Mouse (Mus musculus): ENCODE data around the gene Ankrd10.
A peak's percentile ranks its signal among the peaks of the same experiment; 100 is the strongest.
"Not testable (repeated sequence)": the region's sequence is repeated elsewhere in the genome, so short reads cannot be mapped to it uniquely, and the experiment has no call there.

Gene Ankrd10

DNA sequence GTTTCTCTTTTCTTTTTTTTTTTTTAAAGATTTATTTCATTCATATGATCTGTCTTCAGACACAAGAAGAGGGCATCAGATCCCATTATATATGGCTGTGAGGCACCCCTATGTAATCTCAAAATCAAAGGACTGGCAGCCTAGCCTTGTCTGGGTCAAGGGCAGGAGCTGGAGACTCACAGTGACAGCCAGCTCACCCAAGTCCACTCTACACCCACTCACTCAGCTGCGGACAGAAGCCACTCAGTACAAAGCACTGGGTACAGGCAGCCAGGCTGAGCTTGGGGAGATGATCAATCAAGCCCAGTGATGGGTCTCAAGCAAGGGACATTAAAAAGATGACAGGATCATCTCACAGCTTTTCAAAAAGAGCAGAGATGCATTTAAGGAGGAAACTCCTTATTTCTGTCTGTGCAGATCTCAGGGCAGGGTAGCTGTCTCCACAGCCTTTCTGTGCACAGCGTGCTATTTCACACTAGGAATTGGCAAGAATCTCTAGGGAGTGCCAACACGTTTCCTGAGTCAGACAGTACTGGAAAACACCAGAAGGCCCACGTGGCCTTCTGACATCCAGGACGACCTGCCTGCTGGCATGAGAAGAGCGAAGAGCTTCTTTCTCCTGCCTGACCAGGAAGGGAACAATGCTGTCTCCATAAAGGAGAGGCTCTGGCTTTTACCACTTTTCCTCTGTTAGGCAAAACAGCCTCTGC is 21.3 kb downstream of the Ankrd10 start:
- no peak for DNase-seq (ENCODE audit: low read depth, low spot score)

DNA sequence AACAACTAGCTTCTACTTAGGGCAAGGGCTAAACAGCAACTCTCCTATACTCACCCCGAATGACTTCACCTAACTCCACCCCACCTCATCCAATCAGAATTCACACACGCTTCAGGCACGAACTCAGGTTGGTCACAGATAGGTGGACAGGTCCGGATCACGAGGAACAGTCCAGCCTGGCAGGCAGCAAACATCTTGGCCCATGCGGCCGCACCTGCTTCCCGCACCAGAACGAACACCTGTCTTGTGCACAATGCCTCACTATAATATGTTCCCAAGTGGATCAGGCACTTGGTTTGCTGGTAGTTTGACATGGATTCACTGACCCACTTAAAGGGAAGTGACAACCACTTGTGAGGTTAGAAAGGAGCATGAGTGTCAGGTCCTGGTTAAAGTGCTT is 26.7 kb downstream of the Ankrd10 start:
- no peak for DNase-seq (ENCODE audit: low read depth, low spot score)

DNA sequence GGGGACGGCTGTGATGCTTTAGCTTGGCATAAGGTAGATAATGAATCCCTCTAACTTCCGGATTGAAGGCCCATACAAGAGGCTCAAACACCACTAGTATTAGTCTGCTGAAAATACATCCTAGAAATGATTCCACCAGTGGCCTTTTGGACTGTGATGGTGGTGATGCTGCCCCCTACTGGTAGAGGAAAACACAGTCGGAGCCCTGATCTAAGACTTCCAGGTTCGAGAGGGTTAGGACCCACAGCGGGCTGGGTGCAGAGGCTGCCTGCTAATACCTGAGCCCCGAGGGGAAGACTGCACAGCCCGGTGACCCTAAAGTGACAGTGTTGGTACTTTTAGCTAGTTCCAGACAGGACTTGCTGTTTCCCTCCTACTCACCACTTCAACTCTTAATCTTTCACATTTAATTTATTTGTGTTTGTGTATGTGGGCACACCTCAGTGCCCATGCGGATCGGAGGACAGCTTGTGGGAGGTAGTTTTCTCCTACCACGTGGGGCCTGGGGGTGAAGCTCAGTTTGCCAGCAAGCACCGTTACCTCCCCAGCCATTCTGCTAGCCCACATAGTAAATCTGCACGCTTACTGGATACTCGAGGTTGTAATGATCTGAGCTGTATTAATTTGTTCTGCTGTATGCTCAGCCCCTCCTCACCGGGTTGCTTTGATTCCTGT is 33.4 kb downstream of the Ankrd10 start:
- peak; percentile 47 for DNase-seq (ENCODE audit: low read depth, low spot score)

DNA sequence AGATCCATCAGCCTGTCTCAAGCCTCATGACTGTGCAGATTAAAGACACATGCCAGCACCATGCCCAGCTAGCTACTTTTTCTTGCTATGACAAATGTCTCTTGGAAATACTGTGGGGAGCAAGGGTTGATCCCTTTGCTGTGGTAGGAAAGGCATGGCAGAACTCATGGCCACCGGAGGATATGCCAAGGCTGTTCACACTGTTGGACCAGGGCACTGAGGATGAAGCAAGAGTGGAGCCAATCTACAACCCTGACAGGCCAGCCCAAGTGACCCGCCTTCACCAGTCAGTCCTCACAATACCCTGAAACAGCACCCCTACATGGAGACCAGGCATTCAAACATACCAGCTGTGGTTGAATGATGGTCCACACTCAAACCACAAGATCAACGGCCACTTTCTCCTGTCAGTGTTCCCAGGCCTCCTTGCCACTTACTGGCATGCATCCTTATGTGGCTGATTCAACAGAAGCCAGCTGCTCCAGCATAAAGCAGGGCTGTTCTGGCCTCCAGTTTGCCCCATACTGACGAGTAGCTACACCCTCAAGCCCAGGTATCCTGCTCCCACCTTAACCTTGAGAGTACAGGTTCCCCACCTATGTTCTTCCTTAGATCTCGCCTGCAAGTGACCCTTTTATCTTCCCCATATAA is 35.1 kb downstream of the Ankrd10 start:
- DNase-seq (ENCODE audit: low read depth, low spot score) = no peak

DNA sequence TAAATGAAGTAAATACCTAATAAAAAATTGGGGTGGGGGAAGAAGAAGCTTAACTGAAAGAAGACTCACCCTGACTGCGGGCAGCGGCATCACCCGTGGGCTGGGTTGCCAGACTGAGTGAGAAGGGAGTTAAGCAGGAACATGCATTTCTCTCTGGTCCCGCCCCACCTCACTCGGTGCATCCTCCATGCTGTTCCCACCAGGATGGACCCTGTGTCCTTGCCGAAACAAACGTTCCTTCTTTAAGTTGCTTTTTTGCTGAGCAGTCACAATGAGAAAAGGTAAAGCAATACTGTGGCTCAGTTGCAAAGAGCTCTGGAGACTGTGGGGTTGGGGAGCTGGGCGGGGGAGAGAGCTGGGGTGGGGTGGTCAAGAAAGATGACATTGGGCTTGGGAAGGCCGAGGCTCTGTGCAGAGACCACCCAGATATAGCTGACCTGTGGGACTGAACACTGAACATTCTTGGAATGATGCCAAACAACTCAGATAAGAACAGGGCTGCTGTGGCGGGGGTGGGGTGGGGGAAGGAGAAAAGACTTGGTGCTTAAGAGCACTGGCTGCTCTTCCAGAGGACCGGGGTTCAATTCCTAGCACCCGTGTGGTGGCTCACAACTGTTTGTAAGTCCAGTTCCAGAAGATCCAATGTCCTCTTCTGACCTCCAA is 42.2 kb downstream of the Ankrd10 start:
- DNase-seq (ENCODE audit: low read depth, low spot score) = no peak

DNA sequence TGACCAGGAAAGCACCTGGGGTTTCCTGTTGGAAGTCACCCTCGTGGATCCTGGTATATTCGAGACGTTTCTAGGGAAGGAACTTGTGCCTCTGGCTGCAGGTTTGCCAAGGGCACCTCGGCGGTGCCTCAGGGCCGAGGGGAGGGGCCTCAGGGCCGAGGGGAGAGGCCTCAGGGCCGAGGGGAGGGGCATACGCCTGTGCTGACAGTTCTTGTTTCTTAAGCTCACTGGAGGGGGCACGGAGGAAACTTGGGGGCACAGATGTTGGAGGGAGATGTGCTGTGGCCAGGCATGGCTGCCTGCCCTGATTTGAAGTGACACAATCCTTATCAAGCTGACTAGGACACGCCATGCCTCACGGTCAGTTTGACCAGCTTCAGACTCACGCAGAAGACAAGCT is 43.3 kb downstream of the Ankrd10 start:
- DNase-seq (ENCODE audit: low read depth, low spot score) = no peak

DNA sequence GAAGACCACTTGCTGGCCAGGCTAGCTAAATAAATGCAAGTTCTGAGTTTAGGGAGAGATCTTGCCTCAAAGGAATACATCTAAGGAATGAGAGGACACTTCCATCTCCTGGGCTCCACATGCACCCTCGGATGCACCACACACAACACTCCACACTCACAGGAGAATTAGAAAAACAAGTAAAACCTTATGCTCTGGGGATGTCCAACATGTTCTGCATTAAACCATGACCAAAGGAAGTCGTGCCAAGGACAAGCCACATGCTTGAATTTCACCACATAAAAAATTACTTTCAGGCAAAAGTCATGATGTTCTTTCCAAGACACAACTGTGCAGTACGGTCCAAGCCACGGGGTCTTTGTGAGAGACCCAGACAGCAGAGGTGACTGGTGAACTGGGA is 43.7 kb downstream of the Ankrd10 start:
- DNase-seq (ENCODE audit: low read depth, low spot score) = no peak

DNA sequence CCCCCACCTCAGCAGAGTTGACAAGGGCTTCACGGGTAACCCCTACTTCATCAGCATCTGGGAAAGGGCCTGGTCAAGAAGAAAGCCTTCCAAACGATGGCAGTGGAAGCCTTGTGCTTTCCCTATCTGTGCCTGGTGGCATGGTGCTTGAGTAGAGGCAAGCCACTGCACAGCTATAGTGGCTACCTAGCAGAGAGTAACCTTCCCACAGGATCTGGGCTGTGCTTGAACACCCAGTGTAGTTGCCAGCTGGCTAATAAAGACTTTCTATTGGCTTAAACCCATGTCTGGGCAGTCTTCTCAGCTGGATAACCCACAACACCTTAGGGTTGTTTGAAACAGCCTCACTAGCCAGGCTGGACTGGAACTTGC is 49.2 kb downstream of the Ankrd10 start:
- no peak for DNase-seq (ENCODE audit: low read depth, low spot score)

DNA sequence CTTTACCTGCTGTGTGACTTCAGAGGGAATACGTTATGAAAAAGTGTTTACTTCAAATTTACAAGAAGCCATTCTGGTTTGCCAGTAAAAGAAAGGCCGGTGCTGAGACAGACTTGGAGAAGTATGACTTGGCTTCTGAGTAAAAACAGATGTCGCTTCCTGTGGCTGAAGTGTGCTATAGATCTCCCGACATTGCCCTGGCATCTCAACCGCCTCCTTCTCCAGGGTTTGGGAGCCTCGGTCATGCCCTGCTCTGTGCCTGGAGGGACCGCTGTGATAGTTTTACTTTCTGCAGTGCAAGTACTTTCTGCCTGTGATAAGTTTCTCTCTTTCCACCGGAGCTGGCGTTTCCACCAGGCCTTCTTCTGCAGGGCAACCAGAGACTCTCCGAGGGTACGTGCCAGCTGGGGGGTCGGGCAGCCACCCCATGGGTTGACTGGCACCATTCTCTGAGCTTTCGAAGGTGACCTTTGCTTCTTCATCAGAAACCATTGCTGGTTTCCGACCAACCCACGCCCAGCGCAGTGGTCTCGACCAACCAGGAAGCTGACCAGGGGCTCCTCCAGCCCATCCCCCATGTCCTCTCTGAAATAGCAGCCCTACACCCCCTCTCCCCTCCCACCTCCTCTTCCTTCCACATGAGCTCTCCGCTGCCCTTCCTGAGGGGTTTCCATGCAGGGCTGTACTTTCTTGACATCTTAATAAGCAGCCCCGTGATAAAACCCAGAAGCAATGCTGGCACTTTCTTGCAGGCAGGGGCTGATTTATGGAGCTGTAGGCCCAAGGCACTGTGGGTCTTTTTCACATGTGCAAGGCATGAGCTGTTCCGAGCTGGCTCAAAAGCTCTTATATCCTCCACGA is 49.8 kb downstream of the Ankrd10 start:
- DNase-seq (ENCODE audit: low read depth, low spot score) = no peak

DNA sequence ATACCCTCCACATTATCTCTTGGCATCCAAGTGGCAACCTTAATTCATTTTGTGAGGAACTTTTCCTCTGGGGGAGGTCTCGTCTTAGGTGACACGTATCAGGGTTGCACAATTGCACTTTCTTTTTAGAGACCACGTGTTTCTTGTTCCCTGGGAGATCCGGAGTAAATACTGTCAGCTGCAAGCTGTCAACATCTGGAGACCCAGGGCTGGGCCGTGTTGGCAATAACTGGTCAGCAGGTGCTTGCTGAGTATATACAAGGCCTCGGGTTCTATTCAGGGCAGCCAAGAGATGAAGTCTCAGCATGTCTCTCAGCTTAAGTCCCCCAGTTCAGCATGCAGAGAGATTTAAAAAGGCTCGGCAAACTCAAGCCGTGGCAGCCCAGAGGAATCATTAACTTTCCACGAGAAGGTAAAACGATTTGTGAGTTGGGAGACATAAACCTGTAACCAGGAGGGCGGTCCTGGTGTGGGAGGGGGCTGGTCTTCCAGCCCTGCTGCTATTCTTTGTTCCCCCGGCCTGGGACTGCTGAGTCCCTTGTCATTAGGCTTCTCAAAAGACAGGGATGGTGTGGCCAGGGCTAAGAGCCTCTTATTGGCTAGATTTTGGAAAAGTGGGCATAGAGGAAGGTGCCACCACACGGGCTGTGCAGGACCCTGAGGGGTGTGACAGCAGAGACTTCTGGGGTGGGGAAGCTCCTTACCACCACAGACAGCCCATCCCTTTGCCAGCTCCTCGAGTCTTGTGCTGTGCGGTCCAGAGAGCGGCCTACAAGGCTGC is 59.8 kb downstream of the Ankrd10 start:
- peak; percentile 33 for DNase-seq (ENCODE audit: low read depth, low spot score)

DNA sequence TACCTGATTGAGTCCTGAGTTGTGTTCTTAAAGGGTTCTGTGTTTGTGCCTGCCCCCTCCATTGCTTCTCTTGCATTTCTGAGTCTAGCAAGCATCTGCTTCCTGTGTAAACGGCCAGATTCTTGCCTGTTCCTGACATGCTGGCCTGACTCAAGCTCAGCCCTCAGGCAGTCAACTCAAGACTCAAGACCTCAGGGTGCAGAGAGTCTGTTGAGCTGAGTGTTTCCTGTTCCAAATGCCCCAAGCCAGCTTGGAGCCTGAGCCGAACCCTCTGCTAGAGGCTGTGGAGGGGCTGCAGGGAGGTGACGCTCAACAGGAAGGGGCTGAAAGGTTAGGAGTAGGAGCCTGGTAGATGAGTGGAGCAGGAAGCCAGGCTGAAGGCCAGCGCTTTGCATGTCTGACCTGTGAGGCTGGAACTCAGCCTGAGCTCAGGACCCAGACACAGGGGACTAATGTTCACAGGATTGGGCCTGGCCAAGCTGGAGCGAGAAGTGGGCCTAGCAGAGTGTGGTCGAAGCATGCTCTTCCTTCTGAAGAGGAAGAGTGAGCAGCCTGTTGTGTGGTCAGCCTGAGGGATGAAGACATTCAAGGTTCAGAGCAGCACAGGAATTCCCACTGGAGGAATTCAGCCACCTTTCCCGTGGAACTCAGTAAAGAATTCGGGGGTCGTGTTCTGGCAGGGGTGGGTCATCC is 60.5 kb downstream of the Ankrd10 start:
- DNase-seq (ENCODE audit: low read depth, low spot score) = no peak

DNA sequence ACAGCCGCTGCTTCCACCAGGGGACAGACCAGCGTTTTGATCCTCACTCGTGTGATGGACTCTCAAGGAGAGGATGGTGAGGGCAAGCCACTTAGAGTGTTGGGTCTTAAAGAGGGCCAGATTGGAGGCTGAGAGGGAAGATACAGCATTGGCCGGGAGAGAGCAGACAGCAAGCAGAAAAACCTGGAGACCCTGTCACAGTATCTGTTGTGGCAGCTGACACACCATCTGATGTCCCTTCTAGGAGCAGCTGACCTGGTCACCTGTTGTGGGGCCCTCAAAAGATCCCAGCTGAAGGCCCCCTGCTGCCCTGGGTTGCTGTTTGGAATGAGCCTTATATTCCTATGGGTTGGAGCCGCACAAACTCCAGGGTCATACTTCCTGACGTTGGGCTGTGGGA is 63.1 kb downstream of the Ankrd10 start:
- no peak for DNase-seq (ENCODE audit: low read depth, low spot score)

DNA sequence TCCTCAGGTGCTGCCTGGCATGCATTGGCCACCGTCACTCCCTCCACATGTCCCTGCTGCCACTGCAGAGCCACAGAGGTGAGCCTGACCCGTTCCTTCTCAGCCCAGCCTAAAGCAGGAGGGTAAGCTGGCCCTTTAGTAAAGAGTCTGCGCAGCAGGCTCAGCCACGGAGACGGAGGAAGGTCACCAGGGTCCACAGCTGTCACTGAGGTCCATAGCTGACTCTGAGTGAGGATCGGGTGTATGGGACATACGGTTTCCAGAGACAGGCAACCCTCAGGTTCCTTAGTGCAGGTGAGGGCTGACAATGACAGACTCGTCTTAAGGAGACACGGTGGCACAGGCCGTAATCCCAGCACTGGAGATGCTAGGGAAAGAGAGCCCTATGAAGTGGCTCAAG is 63.6 kb downstream of the Ankrd10 start:
- DNase-seq (ENCODE audit: low read depth, low spot score) = no peak

DNA sequence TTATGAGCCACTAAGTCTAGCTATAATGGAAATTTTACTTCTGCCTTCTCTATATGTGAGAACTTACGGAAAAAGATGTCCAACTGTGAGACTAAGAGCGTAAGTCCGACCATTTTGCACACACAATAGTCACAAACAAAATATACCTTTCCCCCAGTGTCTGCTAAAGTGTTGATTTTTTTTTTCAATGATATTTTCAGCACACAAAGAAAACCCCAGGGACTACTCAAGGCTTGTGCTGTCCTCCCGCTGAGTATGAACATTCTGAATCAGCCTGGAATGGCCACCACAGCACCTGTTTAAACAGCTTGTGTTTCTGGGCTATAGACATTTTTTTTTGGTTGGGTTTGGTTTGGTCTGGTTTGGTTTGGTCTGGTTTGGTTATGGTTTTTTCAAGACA is 64.8 kb downstream of the Ankrd10 start:
- DNase-seq (ENCODE audit: low read depth, low spot score) = no peak

DNA sequence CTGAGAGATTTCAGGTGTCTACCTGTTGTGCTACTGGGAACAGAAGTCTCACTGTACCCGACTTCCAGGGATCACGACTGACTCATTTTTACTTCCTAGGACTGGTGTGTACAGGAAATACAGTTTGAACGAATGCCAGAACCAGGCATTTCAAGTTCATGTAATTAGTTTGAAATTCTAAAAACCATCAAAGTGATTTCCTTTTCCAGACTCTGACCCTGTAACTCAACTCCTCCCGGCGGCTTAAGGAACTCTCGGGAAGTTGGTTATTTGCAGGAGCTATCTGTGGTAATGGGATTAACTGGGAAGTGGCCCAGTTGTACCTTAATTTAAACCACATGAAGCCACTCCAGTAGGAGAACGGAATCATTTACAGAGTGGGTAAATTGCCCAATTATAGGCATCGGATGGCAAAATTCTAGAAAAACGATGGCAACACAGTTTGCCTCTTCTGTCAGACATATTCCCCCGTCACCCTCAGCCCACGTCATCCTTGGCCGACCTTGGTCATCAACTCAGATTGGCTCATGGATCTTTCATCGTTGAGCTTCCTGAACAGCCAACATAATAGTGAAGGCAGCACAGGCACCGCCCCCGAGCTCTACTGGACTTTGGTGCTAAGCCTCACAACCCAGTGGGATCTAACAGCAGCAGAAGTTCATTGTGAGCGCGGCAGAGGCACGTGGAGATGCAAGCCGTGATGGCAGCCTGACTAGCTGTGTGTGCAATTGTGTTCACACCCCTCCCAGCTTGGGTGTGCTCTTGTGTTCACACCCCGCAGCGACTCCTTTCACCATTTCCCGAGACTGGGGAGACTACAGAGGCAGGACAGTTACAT is 66.1 kb downstream of the Ankrd10 start:
- DNase-seq (ENCODE audit: low read depth, low spot score) = no peak

DNA sequence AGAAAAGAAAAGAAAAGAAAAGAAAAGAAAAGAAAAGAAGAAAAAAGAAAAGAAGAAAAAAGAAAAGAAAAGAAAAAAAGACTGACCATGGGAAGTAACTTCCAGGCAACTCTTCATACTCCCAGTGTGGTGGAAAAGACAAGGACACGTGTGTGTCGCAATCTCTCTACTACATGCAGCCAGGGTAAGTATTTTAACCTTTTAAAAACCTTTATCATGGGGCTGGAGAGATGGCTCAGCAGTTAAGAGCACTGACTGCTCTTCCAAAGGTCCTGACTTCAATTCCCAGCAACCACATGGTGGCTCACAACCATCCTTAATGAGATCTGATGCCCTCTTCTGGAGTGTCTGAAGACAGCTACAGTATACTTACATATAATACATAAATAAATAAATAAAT is 67.4 kb downstream of the Ankrd10 start:
- not testable (repeated sequence) for DNase-seq (ENCODE audit: low read depth, low spot score)

DNA sequence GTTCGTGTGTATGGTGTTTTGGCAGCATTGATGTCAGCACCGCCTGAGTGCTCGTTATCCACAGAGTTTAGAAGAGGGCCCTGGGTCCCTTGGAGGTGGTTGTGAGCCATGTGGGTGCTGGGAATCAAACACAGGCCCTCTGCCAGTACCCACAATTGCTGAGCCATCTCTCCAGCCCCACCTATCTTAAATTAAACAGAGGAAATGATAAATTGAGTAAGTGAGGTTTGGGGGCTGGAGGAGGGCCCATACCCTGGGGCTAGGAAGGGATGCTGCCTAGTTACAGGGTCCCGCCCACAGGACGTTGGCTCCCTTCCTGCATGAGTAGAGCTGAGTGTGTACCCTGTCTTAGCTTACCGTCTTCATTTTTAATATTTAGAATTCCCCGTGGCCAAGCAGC is 70.8 kb downstream of the Ankrd10 start:
- DNase-seq (ENCODE audit: low read depth, low spot score) = no peak

DNA sequence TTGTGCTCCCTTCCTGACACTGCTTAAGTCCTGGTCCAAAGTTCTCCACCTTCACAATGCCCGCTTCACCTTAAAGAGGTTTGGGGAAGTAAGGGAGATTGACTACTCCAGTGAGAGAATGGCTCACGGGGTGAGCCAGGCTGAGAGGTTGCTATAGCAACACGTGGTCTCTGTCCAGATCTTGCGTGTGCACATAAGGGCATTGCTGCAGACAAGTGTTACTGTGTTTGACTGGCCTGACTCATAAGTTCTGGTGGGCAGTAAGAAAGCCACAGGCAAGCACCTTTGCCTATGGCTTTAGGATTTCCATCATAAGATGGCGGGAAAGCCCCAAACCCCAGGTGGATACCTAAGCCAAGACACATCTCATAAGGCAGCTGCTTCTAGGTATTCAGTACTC is 71.3 kb downstream of the Ankrd10 start:
- DNase-seq (ENCODE audit: low read depth, low spot score) = no peak

All from skeletal muscle tissue, adult 2 months (tissue).